Mouse (Mus musculus) embryonic fibroblast, embryonic 13.5 days (primary cell): Measurements from ENCODE around the gene Ifngr2. TPM values are rescaled to one million over a fixed set of nuclear protein-coding genes. Genes with fewer than 3 reads are reported as not detected.
"Not testable (repeated sequence)": the region's sequence is repeated elsewhere in the genome, so short reads cannot be mapped to it uniquely, and the experiment has no call there.

ENCODE experiments used
- H3K27ac ChIP-seq: 2 replicates; pipeline ENCODE4 v1.5.1; 2012; ENCODE audit warnings: low read length, control low read depth, inconsistent platforms; ENCODE audit not compliant: insufficient read depth
- H3K4me1 ChIP-seq: 2 replicates; pipeline ENCODE4 v1.6.1; 2011; ENCODE audit warnings: low read length; ENCODE audit not compliant: control insufficient read depth, insufficient read depth
- H3K4me3 ChIP-seq: 2 replicates; pipeline ENCODE4 v1.5.1; 2011; ENCODE audit warnings: mild to moderate bottlenecking, control low read depth, low read length; ENCODE audit not compliant: insufficient read depth
- CTCF ChIP-seq: IDR thresholded peaks from 2 replicates; pipeline ENCODE4 v1.5.1; 2011; ENCODE audit warnings: mild to moderate bottlenecking, control low read depth, low read length, moderate library complexity, borderline replicate concordance; ENCODE audit not compliant: insufficient read depth
- POLR2A ChIP-seq: IDR thresholded peaks from 2 replicates; pipeline ENCODE4 v1.6.1; 2011; ENCODE audit warnings: low read depth, mild to moderate bottlenecking, control low read depth, low read length, moderate library complexity
- polyA plus RNA-seq: library from polyadenylated mRNA; stranded (reverse); fragments of >200 nt; gene quantifications from 2 replicates; pipeline ENCODE4 v1.2.4, GENCODE M21; 2011; ENCODE audit warnings: low read depth; ENCODE audit not compliant: missing spikeins, insufficient read length

Ifngr2 gene
- polyA plus RNA-seq, 1 experiment = 85.7 TPM

GRCm38 (mm10) chr16:91524206-91524605 is 22.7 kb upstream of the Ifngr2 start:
- TF ChIP-seq POLR2A (no peak), CTCF (no peak)
- no peak overlapping the region for H3K27ac ChIP-seq
- H3K4me3 ChIP-seq = no peak overlapping the region
- H3K4me1 ChIP-seq = peaks cover 8% of the 10 kb centered on the region

GRCm38 (mm10) chr16:91526274-91526673 is 20.6 kb upstream of the Ifngr2 start:
- no peak overlapping the region for H3K4me3 ChIP-seq
- TF ChIP-seq CTCF (no peak), POLR2A (no peak)
- H3K4me1 ChIP-seq = peaks cover 8% of the 10 kb centered on the region
- H3K27ac ChIP-seq = no peak overlapping the region

DNA sequence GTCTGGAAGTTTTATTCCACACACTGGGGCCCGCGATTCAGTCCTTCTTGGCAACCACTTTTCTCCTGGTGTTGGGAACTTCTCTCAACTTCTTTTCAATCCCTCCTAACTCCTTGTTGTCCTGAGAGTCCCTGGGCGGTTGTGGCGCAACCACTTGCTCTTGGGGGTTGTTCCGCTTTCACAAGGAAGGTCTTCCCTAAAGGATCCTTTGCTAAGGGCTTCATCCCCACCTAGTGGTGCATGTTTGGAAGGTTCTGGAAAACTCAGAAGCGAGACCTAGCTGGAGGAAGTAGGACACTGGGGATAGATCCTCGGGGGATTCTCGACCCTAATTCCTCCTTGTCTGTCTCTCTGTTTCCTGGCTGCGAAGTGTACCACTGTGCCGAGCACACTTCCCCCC is 19.8 kb upstream of the Ifngr2 start:
- Histone ChIP-seq H3K4me3 (no peak overlapping the region), H3K27ac (no peak overlapping the region), H3K4me1 (peaks cover 5% of the 10 kb centered on the region)
- TF ChIP-seq CTCF (no peak), POLR2A (no peak)

DNA sequence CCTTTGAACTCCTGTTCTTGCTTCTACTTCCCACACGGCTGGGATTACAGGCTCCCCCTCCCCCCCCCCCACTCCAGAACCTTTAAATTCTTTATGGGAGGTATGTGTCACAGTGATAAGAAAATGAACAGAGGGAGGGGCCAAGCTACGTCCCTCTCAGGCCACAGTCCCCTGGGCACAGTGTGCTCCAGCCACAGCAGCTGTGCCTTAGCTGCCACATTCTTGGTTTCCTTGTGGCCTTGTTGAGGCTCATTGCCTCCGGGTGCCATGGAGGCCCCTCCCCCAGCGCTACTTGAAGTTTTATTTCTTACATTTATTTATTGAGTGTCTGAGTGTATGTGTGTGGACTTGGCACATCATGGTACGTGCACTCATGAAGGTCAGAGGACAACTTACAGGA is 19.4 kb upstream of the Ifngr2 start:
- peaks cover 4% of the 10 kb centered on the region; the same call in 1 of the 2 replicates for H3K4me1 ChIP-seq
- no peak overlapping the region for H3K4me3 ChIP-seq
- H3K27ac ChIP-seq = no peak overlapping the region
- TF ChIP-seq CTCF = no peak
- no peak for TF ChIP-seq POLR2A

GRCm38 (mm10) chr16:91528578-91528977 is 18.3 kb upstream of the Ifngr2 start:
- no peak for TF ChIP-seq POLR2A
- no peak for TF ChIP-seq CTCF
- 0 out of 2 replicates have a peak, but pooled peaks cover 2% of the 10 kb centered on the region for H3K4me1 ChIP-seq
- H3K27ac ChIP-seq = no peak overlapping the region
- no peak overlapping the region for H3K4me3 ChIP-seq

DNA sequence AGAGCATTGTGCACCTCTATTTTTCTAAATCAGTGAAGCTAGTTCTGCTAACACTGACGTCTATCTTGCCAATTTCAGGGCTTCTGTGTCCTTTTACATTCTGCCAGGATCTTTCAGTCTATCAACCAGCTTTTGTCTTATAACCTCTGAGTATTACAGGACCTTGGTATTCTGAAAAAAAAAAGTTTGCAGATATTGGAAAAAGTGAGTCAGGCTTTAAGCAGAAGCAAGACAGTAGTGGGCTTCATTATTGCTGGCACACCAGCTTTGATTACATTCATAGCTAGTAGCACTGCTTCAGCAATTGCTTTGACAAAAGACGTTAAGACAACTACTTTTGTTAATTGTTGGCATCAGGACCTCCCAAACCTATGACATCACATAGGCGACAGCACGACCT is 16.0 kb upstream of the Ifngr2 start:
- not testable (repeated sequence) for H3K27ac ChIP-seq, H3K4me1 ChIP-seq, H3K4me3 ChIP-seq

DNA sequence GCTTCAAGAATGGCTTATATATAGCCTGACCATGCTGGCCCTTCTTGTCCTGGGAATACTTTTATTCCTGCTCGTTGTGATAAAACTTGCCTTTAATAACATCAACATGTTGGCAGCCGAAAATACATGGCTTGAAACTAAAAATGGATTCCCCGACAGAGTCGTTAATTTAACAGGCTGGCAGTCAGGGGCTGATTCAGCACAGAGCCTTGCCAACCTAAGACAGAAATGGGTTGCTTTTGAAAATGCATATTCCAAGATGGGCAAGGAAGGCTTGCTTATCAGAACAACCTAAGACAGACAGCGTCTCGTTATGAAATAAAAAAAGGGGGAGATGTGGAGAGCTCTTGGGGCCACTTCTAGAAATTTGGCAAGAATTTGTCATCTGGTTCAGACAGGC is 15.0 kb upstream of the Ifngr2 start:
- TF ChIP-seq CTCF = no peak
- no peak for TF ChIP-seq POLR2A
- 0 out of 2 replicates have a peak, but pooled peaks cover 2% of the 10 kb centered on the region for H3K4me1 ChIP-seq
- H3K4me3 ChIP-seq = no peak overlapping the region
- H3K27ac ChIP-seq = no peak overlapping the region

DNA sequence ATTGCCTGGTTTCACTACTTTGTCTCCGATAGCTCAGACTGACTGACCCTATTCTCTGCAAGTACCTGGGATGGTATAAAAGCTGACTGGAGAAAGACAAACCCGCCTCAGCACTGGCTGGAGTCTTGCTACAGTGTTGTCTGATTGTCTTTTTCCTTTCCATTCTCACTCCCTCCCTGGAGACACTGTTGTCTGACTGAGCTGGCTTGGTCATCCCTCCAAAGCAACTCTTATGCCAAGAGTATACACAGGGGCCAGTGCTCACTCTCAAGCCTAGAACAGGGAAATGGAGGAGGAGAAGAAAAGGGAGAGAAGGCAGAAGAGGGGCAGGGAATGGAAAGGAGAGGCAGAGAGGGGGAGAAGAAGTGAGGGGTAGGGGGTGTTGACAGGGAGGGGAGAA is 14.4 kb upstream of the Ifngr2 start:
- H3K27ac ChIP-seq = no peak overlapping the region
- no peak overlapping the region for H3K4me3 ChIP-seq

DNA sequence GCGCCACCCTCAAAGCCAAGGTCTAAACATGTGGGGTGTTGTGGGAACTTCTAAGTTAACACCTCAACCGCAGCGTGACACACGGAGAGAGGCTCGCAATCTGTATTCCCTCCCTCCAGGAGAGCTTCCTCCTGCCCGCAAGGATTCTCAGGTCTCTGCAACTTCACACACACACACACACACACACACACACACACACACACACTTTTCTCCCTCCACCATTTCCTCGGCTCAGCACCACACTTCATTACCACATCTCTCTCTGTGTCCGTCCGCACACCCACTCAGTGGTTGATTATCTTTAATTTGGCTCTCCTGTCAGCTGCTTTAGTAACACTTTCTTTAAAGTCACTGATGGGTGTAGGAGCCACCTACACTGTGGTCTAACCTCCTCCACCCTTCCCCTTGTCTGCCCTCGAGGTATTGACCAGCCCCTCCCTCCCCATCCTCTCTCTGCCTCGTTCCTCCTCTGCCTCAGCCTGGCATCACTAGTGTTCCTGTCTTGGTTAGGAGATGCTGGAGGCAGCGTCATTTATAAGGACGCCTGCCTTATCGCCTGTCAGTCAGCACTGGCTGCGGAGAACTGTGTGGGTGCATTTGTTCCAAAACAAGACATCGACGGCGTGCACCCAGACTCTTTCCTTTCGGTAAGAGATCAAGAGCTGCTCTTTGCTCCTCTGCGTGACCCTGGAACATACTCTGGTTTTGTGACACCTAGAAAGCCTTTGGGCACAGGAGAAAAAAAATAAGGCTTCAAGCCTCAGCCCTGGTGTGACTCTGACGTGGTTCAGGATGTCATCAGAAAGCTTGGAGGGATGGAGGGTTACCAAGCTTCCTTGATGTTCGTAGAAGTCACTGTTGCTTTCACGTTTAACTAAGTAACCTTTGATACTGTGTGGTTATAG is 13.5 kb upstream of the Ifngr2 start:
- Histone ChIP-seq H3K4me3 (no peak overlapping the region), H3K4me1 (peaks cover 2% of the 10 kb centered on the region; the same call in 1 of the 2 replicates), H3K27ac (no peak overlapping the region)
- TF ChIP-seq CTCF = no peak
- TF ChIP-seq POLR2A = no peak

More for the DNA sequence above, 14.4 kb upstream of the Ifngr2 start:
- H3K4me1 ChIP-seq = 0 out of 2 replicates have a peak, but pooled peaks cover 2% of the 10 kb centered on the region
- no peak for TF ChIP-seq POLR2A
- no peak for TF ChIP-seq CTCF

DNA sequence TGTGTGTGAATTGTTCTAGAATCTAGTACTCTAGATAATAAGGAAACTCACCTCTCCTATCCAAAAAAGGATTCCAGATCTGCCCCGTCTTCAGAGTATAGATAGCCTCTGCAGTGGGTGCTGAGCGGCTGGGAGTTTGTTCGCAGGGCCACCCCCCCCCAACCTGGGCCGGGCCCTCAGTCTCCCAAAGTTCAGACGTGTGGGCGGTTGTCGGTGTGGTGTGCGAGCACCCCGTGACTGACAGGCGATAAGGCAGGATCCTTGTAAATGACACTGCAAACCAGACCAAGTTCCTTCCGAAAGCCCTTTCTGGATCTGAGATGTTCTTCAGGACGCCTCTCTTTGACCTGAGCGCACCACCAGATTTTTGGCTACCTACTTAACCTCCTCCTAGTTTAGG is 12.4 kb upstream of the Ifngr2 start:
- H3K27ac ChIP-seq = no peak overlapping the region
- TF ChIP-seq POLR2A (no peak), CTCF (no peak)
- H3K4me1 ChIP-seq = no peaks in the 10 kb centered on the region; the same call in 1 of the 2 replicates
- no peak overlapping the region for H3K4me3 ChIP-seq

DNA sequence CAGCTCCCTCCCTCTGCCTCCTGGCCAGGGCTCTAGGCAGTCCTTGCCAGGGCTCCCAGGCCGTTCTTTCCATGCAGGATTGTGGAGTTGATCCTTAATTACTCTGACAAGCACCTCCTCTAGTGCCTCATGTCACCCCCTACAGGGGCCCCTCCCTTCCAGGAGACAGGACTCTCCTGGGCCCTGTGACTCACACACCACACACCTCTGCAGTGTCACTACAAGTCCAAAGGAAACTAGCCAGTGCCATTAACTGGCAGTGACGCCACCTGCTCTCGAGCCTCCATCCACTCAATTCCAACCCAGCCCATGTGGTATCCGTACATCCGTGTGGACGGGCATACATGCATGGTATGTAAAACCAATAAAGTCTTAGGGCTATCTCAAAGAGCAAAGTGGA is 12.0 kb upstream of the Ifngr2 start:
- Histone ChIP-seq H3K4me3 (no peak overlapping the region), H3K27ac (no peak overlapping the region), H3K4me1 (no peaks in the 10 kb centered on the region; the same call in 1 of the 2 replicates)
- no peak for TF ChIP-seq CTCF
- no peak for TF ChIP-seq POLR2A
